Comparison of ENCODE assay signal across 8 mouse cellular contexts in genomic region chr11:118908981-118909813, GRCm38 (mm10). TPM values are rescaled to one million over a fixed set of nuclear protein-coding genes. Genes with fewer than 3 reads are reported as not detected.
DNase-seq lines count a peak whose midpoint lies in the region; ATAC-seq and TF ChIP-seq lines count a peak whose summit lies in the region.

No protein-coding gene starts in this region.

- H3K9ac ChIP-seq in kidney, embryonic 16.5 days (replicated peaks; ENCODE audit: low read length): peak overlapping the region; percentile 26; the same call in 1 of the 2 replicates
- H3K9ac ChIP-seq in midbrain, postnatal 0 days (replicated peaks; ENCODE audit: low read length, poor library complexity, severe bottlenecking): peak overlapping the region; percentile 78

- 0 out of 2 replicates have a peak, but pooled peaks have one; percentile 17 for ATAC-seq in kidney, embryonic 16.5 days (ENCODE audit: low FRiP score, low TSS enrichment)
- peak; percentile 63 for ATAC-seq in midbrain, postnatal 0 days (ENCODE audit: low FRiP score)
- ATAC-seq in megakaryocyte-erythroid progenitor cell, adult 5-6 weeks (replicated peaks; ENCODE audit: low FRiP score, low TSS enrichment, poor library complexity, severe bottlenecking): no peak

- peak overlapping the region; percentile 47 for H3K4me3 ChIP-seq in kidney, embryonic 16.5 days (ENCODE audit: low read length)
- H3K4me3 ChIP-seq in hindbrain, embryonic 10.5 days: peak overlapping the region; percentile 71
- peak overlapping the region; percentile 88 for H3K4me3 ChIP-seq in midbrain, postnatal 0 days (ENCODE audit: low read depth, low read length)

- H3K36me3 ChIP-seq in kidney, embryonic 16.5 days (ENCODE audit: insufficient read depth, low read length): no peaks in the 10 kb centered on the region
- H3K36me3 ChIP-seq in hindbrain, embryonic 10.5 days: no peaks in the 10 kb centered on the region
- H3K36me3 ChIP-seq in midbrain, postnatal 0 days (ENCODE audit: insufficient read depth, low read length): no peaks in the 10 kb centered on the region

- H3K9me3 ChIP-seq in kidney, embryonic 16.5 days (ENCODE audit: low read length): no peaks in the 10 kb centered on the region
- H3K9me3 ChIP-seq in hindbrain, embryonic 10.5 days: no peaks in the 10 kb centered on the region
- no peaks in the 10 kb centered on the region for H3K9me3 ChIP-seq in midbrain, postnatal 0 days (ENCODE audit: low read length)

- WGBS in kidney, embryonic 16.5 days: 0% methylated on average over 60 of the region's 90 CpGs
- WGBS in hindbrain, embryonic 10.5 days: under 1% methylated on average over 82 of the region's 90 CpGs
- under 1% methylated on average over 47 of the region's 90 CpGs for WGBS in midbrain, postnatal 0 days

- no peak for TF ChIP-seq CTCF in midbrain, postnatal 0 days (IDR thresholded peaks at IDR 0.05)

- no peak overlapping the region for H3K27ac ChIP-seq in kidney, embryonic 16.5 days (ENCODE audit: low read length)
- peak overlapping the region; percentile 93 for H3K27ac ChIP-seq in hindbrain, embryonic 10.5 days
- H3K27ac ChIP-seq in midbrain, postnatal 0 days (ENCODE audit: low read depth, low read length): peak overlapping the region; percentile 94

- H3K4me1 ChIP-seq in kidney, embryonic 16.5 days (ENCODE audit: insufficient read depth, low read length): peaks cover 18% of the 10 kb centered on the region
- peaks cover 65% of the 10 kb centered on the region for H3K4me1 ChIP-seq in hindbrain, embryonic 10.5 days (replicated peaks)
- peaks cover 18% of the 10 kb centered on the region; the same call in 1 of the 2 replicates for H3K4me1 ChIP-seq in midbrain, postnatal 0 days (ENCODE audit: insufficient read depth, low read length)

- DNase-seq in kidney, postnatal 10 days: no peak
- DNase-seq in cerebellum, adult 8-10 months: peak; percentile 75
- peak; percentile 71 for DNase-seq in hindbrain, embryonic 10.5 days (ENCODE audit: low spot score)
- peak; percentile 58 for DNase-seq in midbrain, postnatal 0 days (ENCODE audit: low spot score)
- DNase-seq in spleen, postnatal 10 days (ENCODE audit: low spot score in 2 of 2): no peak
- no peak for DNase-seq in adrenal gland, postnatal 10 days

- H3K4me2 ChIP-seq in kidney, embryonic 16.5 days (replicated peaks; ENCODE audit: low read depth, low read length): peak overlapping the region; percentile 73
- peak overlapping the region; percentile 97 for H3K4me2 ChIP-seq in midbrain, postnatal 0 days (ENCODE audit: low read depth, low read length, poor library complexity, severe bottlenecking)

- peaks cover 71% of the 10 kb centered on the region for H3K27me3 ChIP-seq in kidney, embryonic 16.5 days (ENCODE audit: insufficient read depth, low read length)
- H3K27me3 ChIP-seq in hindbrain, embryonic 10.5 days (ENCODE audit: insufficient read depth, poor library complexity, severe bottlenecking): peaks cover 77% of the 10 kb centered on the region
- H3K27me3 ChIP-seq in midbrain, postnatal 0 days (ENCODE audit: insufficient read depth, low read length): no peaks in the 10 kb centered on the region

RNA-seq across cellular contexts. Expression of gene Rbfox3, which starts 2.2 kb away (rescaled TPM):
- 0.63 and 1.0 TPM in 2 replicates for polyA plus RNA-seq in kidney, embryonic 16.5 days (2015; fragmentation: Nextera tagmentation; extraction: Ambion mirVana)
- polyA plus RNA-seq in hindbrain, embryonic 10.5 days (2016; fragmentation: Nextera tagmentation; extraction: Ambion mirVana): 5.8 and 11.7 TPM in 2 replicates
- 41.2 and 60.3 TPM in 2 replicates for total RNA-seq in midbrain, postnatal 0 days (2014; rRNA removed)
- polyA plus RNA-seq in midbrain, postnatal 0 days (2015; fragmentation: Nextera tagmentation; extraction: Ambion mirVana): 72.5 and 73.3 TPM in 2 replicates
- not detected in 2 replicates for total RNA-seq in megakaryocyte-erythroid progenitor cell, adult 5-6 weeks (2014; fragmentation: Nextera tagmentation)
- not detected in 2 replicates for total RNA-seq in megakaryocyte-erythroid progenitor cell, adult 5-6 weeks (2017)
- 1 to 10 TPM; 3.4 to 4.3 TPM for total RNA-seq in adrenal gland, postnatal 10 days (2021)

Comparison
In these comparisons a context has a peak if more than half of its experiments do, and no peak if none do; other contexts are left out.
1. DNase-seq: peak in cerebellum, adult 8-10 months (single experiment), hindbrain, embryonic 10.5 days (single experiment) and midbrain, postnatal 0 days (single experiment); none in kidney, postnatal 10 days (single experiment), spleen, postnatal 10 days (0 of 2) and adrenal gland, postnatal 10 days (single experiment).
2. Peak in every context shown above with its lines, with median percentiles within 50 percentile points of each other: H3K4me3 ChIP-seq.